Mouse (Mus musculus) cortical plate, adult 2 months (tissue): ENCODE measurements at regions not wholly inside any gene's neighbourhood (a gene's known extent, or its start where the extent isn't known, plus 50 kb on each side); places are given as distances from the start of the nearest gene placed in this dataset.
A peak's percentile ranks its signal among the peaks of the same experiment; 100 is the strongest.

ENCODE experiments used
- H3K27ac ChIP-seq: fragments of 200-500 bp; 2 replicates; pipeline ENCODE4 v1.5.1; 2012; ENCODE audit warnings: low read length, control low read depth, inconsistent platforms; ENCODE audit not compliant: insufficient read depth
- H3K4me1 ChIP-seq: fragments of 200-500 bp; 2 replicates; pipeline ENCODE4 v1.6.1; 2011; ENCODE audit warnings: low read length; ENCODE audit not compliant: control insufficient read depth, insufficient read depth
- H3K4me3 ChIP-seq: fragments of 200-500 bp; 2 replicates; pipeline ENCODE4 v1.5.1; 2011; ENCODE audit warnings: mild to moderate bottlenecking, low read length, control low read depth; ENCODE audit not compliant: insufficient read depth
- CTCF ChIP-seq: fragments of 200-500 bp; IDR thresholded peaks from 2 replicates; pipeline ENCODE4 v1.5.1; 2011; ENCODE audit warnings: mild to moderate bottlenecking, control low read depth, low read length; ENCODE audit not compliant: insufficient read depth; ENCODE audit errors: extremely low read depth
- POLR2A ChIP-seq: fragments of 200-500 bp; IDR thresholded peaks from 2 replicates; pipeline ENCODE4 v1.6.1; 2011; ENCODE audit warnings: mild to moderate bottlenecking, low read length, control low read depth; ENCODE audit not compliant: insufficient read depth; ENCODE audit errors: extremely low read depth

DNA sequence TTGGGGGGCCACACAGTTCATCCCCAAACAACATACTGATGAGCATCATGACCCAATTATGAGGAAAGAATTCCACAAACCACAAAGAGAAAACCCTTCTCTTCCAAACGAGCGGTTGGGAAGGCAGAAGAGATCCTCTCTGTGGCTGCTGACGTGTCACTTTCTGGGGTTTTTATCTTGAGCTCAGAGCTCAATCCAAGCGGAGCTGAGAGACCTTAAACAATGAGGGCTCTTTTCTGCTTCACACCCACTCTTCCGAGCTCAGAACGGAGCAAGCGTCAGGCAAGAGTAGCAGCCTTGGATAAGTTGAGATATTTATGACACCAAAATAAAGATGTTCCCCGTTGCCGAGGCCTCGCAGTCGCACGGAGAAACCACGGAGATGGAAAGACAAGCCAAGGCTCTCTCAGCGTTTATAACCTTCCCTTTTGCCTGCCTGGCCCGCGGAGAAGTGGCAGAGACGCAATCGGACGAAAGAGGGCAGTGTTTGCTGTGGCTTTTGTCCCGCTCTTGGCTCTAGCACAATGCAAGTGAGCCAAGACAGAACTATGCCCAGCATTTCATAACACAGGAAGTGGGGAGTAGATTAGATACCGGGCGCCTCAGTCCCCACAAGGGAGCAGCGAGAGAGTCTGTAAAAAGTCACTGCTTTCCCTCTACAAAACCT, 100.7 kb downstream of the Chic2 start:
- H3K4me3 ChIP-seq: peak overlapping the region; percentile 1; the same call in 1 of the 2 replicates
- no peak for TF ChIP-seq POLR2A
- peak; percentile 91 for TF ChIP-seq CTCF
- no peak overlapping the region for H3K27ac ChIP-seq
- H3K4me1 ChIP-seq: no peaks in the 10 kb centered on the region

DNA sequence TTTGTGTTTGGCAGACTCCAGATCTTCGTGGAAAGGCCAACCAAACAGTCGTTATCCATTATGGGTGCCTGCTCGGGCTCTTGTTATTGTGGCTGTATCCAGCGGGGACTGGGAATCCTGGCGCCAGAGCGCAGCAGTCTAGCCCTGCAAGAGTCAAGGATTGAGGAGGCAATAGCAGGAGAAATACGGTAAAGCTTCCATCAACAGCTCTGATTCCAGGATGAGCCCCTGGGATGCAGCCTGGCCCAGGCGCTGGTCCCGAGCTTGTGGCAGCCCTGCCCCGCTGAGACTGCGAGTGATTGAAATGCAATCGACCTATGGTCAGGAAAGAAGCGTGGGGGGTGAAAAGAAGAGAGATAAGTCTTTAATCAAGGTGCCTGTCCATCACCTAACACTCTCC, 103.1 kb downstream of the Chic2 start:
- Histone ChIP-seq H3K4me3 (no peak overlapping the region), H3K27ac (no peak overlapping the region), H3K4me1 (no peaks in the 10 kb centered on the region)
- TF ChIP-seq CTCF (no peak), POLR2A (no peak)

DNA sequence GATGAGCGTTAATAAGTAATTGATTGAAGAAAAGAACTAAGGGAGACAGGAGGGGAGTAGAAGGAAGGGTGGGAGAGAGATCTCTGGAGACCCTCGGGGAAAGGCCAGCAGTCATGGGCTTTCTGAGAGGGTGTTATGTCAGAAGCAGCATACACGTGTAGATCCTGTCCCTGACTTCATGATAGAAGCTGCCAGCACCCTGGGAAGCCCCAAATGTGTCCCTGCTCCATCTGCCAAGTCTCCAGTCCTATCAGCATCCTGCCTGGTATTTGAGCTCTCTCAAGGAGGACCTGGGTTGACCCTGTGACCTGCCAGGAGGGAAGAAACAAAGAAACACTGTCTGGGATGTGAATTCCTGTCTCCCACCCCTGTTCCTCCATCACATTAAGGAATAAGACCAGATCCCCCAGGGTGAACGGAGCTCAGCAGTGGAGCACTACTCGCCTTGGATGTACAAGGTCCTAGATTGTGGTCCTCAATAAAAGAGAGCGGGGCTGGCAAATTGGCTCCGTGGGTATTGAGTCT, 107.1 kb downstream of the Chic2 start:
- TF ChIP-seq CTCF: no peak
- TF ChIP-seq POLR2A: no peak
- no peak overlapping the region for H3K27ac ChIP-seq
- no peak overlapping the region for H3K4me3 ChIP-seq
- H3K4me1 ChIP-seq: no peaks in the 10 kb centered on the region

DNA sequence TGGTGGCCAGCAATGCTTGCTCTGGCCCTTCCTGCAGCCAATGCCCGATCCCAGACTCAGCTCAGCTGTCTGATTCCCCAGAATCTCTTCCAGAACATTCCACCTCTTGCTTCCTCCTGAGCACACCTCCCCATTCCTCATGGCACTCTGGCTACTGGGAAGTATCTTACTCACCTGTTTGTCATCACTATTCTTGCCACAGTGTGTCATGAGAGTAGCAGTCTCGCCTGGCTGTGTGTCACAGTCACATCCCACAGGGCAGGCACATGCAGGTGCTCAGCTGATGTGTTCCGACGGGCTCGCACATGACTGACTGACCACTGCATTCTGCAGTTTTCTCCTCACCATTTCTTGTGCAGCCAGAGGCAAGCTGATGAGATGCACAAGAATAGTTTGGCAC, 108.5 kb downstream of the Chic2 start:
- H3K4me3 ChIP-seq: no peak overlapping the region
- no peaks in the 10 kb centered on the region for H3K4me1 ChIP-seq
- TF ChIP-seq POLR2A (no peak), CTCF (no peak)
- no peak overlapping the region for H3K27ac ChIP-seq

DNA sequence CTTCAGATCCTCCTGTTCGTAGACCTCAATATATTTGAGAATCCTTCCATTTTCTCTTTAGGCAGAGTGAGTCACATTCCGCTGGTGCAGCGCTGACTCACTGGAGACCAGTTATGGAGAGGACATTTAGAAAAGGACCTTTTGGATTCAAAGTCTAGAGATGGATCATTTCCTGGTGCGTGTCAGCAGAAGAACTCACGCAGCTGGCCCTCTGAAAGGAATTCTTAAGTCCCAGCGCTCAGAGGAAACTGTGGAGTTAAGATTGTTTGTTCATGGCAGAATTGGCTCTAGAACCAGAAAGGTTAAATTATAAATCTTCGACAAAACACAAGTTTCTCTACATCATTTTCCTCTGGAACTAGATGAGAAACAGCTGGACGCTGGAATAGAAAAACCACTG, 108.9 kb downstream of the Chic2 start:
- Histone ChIP-seq H3K4me3 (no peak overlapping the region), H3K27ac (no peak overlapping the region), H3K4me1 (no peaks in the 10 kb centered on the region)
- TF ChIP-seq CTCF: no peak
- TF ChIP-seq POLR2A: no peak

DNA sequence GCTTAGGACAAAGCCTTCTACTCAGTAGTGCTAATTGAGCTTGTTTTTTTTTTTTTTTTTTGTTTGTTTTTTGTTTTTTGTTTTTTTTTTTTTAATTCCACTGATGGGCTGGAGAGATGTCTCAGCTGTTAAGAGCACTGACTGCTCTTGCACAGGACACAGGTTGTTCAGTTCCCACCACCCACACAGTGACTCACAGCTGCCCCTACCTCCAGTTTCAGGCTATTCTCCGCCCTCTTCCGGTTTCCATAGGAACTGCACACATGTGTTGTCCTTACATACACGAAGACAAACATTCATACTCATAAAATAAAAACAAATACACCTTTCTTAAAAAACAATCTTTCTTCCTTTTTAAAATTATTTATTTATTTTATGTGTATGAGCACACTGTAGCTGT, 111.3 kb downstream of the Chic2 start:
- Histone ChIP-seq H3K27ac (no peak overlapping the region), H3K4me3 (no peak overlapping the region), H3K4me1 (no peaks in the 10 kb centered on the region)
- TF ChIP-seq CTCF (no peak), POLR2A (no peak)

DNA sequence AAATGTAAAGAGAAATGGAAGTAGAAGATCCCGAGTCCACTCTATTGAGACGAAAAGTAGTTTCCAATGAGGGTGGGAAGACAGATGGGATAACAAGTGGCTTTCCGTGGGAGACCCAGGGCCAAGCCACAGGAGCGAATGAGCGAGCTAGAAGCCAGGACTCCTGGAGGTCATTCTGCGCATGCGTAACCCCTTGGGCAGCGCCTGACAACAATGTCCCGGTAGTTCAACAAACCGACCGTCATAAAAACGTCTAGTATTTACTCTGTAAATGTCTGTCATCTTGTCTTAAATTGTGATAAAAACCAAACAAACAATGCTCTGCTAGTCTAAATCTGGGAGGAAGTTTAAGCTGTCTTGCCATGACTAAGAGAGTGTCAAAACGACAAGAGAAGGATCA, 112.4 kb downstream of the Chic2 start:
- TF ChIP-seq POLR2A: no peak
- TF ChIP-seq CTCF: no peak
- Histone ChIP-seq H3K4me3 (no peak overlapping the region), H3K27ac (no peak overlapping the region), H3K4me1 (no peaks in the 10 kb centered on the region)

DNA sequence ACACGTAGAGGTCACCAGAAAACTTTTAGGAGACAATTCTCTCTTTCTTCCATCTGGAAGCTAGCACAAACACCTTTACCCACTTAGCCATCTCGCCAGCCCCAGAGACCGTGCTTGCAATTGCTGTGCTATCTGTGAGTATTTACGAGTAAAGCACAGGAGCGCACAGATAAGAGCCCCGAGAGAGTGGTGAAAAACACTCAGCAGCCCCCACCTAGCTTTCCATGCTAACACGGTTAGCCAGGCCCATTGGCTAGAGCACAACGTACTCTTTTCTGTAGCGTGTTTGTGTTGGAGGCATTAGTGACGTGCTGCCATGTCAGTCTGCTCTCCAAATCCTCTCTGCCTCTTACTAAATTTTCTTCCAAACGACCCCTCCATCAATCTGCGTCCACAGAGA, 112.8 kb downstream of the Chic2 start:
- H3K4me1 ChIP-seq: no peaks in the 10 kb centered on the region
- TF ChIP-seq CTCF (no peak), POLR2A (no peak)
- no peak overlapping the region for H3K27ac ChIP-seq
- no peak overlapping the region for H3K4me3 ChIP-seq

DNA sequence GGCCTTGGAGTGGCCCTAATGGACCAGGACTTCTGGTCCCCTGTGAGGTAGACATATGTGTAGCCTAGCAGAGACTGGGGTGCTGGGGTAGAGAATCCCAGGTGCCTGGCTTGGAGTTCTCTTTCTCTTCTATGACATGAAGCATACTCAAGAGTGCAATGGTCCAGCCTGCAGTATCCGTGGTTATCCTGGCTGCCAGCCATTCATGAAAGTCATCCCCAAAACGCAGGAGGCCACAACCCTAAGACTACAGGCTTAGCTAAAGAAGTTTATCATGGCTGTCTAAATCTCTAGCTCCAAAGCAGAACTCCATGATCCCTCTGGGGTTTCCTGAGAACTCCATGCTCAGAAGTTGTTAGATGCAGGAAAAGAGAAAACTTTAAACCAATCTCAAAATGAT, 117.0 kb downstream of the Chic2 start:
- Histone ChIP-seq H3K4me1 (no peaks in the 10 kb centered on the region), H3K4me3 (no peak overlapping the region), H3K27ac (no peak overlapping the region)
- TF ChIP-seq CTCF (no peak), POLR2A (no peak)

DNA sequence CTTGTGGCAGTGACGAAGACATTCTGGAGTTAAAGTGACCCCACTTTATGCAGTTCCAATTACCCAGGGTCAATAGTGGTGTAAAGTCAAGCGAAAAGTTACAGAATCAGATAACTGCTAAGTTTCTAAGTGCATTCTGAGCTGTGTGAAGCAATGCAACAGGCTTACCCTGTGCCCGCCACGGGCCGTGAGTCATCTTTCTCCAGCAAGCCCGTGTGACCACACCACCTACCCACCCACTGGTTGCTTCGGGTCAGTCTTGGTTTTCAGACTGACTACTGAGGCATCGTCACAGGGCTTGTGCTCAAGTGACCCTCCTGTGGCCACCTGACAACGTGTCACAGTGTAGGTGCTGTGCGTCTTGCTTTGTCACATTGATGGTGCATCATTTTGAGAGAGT, 118.8 kb downstream of the Chic2 start:
- TF ChIP-seq CTCF: no peak
- TF ChIP-seq POLR2A: no peak
- Histone ChIP-seq H3K4me3 (no peak overlapping the region), H3K27ac (no peak overlapping the region), H3K4me1 (no peaks in the 10 kb centered on the region)

DNA sequence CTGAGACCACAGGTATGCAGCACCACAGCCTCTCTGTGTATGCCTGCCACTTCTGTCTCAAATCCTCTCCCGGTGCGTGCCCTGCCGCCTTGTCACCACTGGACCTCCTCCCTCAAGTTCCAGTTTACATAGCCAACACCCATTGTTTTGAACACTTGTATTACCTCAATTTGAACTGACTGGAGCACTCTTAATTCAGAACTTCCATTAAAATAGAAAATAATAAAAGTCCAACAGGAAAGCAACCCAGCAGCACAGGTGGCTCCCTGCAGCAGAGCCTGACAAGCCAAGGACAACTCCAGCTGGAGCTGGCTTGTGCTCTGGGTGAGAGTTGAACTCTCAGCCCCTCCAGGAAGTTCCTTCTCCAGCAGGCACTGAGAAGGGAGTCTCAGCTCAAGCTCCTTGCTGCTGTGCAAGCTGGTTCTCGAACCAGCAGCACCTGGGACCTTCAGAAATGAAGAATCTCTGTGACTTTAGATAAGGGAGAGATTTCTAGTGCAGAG, 120.5 kb downstream of the Chic2 start:
- Histone ChIP-seq H3K27ac (no peak overlapping the region), H3K4me3 (no peak overlapping the region), H3K4me1 (no peaks in the 10 kb centered on the region)
- TF ChIP-seq CTCF (no peak), POLR2A (no peak)

DNA sequence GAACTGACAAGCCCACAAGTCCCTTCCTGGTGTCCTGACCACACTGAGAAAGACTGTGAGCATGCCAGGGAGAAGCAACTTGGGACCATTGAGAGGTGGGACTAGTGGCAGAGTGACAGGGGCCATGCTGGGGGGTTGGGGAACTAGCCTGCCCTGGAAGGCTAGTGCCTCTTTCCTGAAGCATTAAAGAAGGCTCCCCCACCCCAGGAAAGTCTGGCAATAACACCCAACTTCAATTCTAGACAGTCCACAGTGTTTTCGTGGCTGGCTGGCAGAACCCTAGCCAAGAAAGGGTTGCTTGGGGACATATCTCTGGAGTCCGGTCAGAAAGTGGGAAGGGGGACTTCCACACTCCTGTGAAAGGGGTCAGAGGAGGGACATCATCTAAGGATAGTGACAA, 121.2 kb downstream of the Chic2 start:
- Histone ChIP-seq H3K27ac (no peak overlapping the region), H3K4me1 (no peaks in the 10 kb centered on the region), H3K4me3 (no peak overlapping the region)
- no peak for TF ChIP-seq POLR2A
- no peak for TF ChIP-seq CTCF
